Mouse (Mus musculus) cerebellum, adult (tissue): ENCODE data around the gene Ttk.

Experiments used
- ATAC-seq: cut with Nextera tagmentation; 2 replicates; pipeline ENCODE4 v1.9.2; 2017; ENCODE audit warnings: mild to moderate bottlenecking, moderate library complexity, mixed read lengths; ENCODE audit not compliant: insufficient number of reproducible peaks, low FRiP score, low TSS enrichment

Gene Ttk

GRCm38 (mm10) chr9:83833811-83834747 is at the start of gene Ttk:
Ttk (plus strand) TSS chr9:83834689.
- peak; percentile 99 for ATAC-seq

DNA sequence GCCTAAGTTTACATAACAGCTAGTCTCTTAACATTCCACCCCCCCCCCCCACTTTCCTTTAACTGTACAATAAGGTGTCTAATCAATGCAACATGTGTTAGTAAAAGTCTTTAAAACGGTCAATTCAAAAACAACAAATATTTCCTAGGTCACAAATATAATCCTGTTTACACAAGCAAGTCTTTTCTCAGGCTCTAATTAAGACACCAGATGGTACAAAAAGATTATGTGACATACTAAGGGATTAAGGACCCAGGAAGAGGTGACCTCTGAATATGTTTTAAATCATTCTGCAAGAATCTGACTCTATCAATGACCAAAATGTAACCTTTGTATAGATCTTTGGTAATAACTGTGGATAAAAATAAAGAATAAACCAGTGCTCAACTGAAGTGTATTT is 49.0 kb upstream of the Ttk start:
- ATAC-seq, result no peak

GRCm38 (mm10) chr9:83789326-83789725 is 45.2 kb upstream of the Ttk start:
- ATAC-seq, result no peak

GRCm38 (mm10) chr9:83796875-83797274 is 37.6 kb upstream of the Ttk start:
- no peak for ATAC-seq

DNA sequence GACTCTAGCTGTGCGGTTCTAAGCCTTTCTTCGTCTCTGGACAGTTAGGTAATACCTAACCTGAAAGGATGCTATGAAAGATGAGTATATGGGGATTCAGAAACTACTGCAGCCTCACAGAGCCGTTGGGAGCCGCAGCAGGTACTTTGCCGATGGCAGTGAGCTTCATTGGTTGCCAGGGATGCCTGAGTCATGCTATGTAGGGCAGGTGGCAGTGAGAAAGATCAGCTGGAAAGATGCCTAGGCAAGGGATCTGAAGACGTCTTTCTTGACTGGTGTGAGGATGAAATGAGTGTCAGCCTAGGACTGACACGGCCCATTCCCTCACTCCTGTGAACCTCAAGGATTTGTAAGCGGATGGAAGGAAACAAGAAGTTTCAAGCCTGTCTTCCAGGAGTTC is 36.6 kb upstream of the Ttk start:
- ATAC-seq, result peak; percentile 86

GRCm38 (mm10) chr9:83804341-83804740 is 30.1 kb upstream of the Ttk start:
- no peak for ATAC-seq

DNA sequence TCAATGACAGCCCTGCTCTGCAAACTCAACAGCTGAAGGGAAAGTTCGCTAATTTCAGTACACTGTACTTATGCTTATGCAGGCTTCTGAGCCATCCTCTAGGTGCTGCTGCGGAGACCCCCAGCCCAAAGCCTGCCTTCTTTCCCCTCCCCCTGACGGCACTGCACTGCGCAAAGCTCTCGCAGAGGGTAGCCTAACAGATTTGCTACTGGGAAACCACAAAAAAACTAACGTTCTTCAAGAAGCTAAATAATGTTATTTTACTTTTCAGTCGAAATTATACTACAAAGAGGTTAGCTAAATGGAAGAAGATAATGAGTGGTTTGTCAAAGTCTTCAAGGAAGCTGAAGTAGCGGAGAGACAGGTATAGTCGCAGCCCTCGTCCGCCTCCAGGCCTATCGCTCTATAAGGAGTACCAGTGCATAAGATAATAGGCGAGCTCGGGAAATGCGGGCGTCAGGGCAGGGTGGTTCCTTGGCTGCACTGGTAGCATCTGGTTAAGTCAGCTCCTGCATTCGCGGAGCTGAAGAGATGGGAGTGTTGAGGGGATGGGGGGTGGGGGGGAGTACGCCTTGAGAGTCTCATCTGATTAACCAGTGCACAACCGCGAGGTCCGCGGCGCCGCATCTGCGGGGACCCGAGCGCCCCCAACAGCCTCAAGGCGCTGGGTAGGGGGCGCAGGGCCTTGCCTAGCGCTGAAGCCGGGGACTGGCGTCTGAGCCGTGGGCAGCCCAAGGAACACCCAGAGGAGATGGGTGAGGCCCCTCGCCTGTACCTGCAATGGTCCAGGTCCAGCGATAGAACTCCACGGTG is 29.1 kb upstream of the Ttk start:
- peak; percentile 42 for ATAC-seq

DNA sequence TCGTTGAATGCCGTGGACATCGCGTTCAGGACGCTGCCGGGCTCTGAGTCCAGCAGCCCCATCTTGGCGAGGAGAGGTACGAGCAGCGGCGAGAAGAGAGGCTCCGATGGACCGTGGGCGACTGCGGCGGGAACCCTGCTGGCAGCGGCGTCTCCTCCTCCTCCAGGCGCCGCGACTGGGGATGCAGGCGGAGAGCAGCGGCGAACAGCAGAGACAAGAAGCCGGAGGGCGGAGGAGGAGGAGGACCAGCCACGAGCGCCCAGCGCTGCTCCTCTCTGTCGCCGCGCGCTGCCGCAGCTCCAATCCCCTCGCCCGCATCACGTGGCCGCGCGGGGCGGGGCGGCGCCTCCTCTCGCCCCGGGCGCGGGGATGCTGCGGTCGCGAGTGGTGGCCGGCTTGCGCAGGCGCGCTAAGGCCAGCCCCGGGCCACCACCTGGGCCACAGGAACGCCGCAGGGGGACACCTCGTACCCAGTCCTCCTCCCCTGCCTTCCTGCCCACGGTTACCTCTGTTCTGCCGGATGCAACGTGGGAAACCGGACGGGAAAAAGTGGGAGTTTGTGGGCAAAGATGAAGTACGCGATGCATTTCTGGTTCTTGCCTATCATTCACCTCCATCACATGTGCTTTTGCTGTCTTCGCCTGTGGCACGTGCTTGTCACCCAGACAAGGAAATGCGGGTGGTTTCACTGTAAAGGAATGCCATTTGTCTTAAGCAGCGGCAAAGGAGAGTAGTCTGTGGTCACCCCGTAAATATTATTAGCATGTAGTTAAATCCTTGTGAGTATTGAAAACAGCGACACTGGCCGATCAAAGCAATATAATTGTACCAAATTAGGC is 28.3 kb upstream of the Ttk start, which contains the start of gene Elovl4:
Elovl4 (minus strand) TSS at position 301 of the 839 bp plus-strand sequence.
- ATAC-seq, result peak; percentile 87

- ATAC-seq, result no peak
These were observed 26.9 kb upstream of the Ttk start for GRCm38 (mm10) chr9:83807562-83807961.

DNA sequence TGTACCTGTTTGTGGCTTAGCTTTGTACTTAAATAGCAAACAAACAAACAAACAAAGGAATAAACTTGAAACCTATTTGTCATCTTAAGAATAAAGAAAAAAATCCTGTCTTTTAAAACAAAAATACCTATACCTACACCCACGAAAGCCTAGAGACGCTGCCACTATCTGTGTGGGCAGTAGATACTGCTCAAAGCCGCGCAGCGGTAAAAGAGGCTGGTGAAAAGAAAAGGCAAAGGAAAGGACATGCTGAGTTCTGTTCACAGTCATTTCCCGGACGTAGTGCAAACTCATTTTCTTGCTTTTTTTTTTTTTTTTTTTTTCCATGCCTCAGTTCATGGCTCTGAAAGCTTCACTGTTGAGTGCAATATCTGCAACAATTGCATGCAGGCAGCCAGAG is 15.3 kb upstream of the Ttk start:
- no peak for ATAC-seq

GRCm38 (mm10) chr9:83820976-83821375 is 13.5 kb upstream of the Ttk start:
- ATAC-seq, result no peak

- ATAC-seq, result no peak
These were observed 11.6 kb upstream of the Ttk start for GRCm38 (mm10) chr9:83822925-83823324.

- no peak for ATAC-seq
These were observed 4.6 kb upstream of the Ttk start for GRCm38 (mm10) chr9:83829896-83830295.

GRCm38 (mm10) chr9:83831152-83831551 is 3.3 kb upstream of the Ttk start:
- no peak for ATAC-seq

DNA sequence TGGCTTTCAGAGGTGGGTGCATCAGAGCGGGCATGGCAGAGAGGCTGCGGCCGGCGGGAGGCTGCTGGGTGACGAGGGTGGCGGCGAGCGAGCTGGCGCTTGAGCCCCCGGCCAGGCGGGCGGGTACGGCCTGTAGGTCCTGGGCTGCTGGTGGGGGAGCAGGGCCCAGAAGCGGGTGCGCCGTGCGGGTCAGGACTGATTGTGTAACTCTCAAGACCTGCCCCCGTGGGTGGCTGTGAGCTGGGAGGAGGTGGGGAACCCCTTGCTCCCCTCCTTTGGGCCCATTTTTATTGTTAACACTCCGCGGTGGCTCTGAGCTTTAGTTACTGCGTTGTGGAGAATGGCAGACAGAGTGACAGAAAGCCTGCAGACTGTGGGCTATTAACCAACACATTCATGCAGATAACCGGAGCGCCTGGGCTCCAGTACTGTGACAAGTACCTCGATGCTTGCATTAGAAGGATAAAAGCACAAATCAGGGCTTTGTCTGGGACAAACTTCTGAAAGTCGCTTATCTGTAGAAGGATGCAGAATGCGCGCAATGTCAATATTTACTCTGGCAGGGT is 342 bp downstream of the Ttk start:
- no peak; the same call in 1 of the 2 replicates for ATAC-seq

DNA sequence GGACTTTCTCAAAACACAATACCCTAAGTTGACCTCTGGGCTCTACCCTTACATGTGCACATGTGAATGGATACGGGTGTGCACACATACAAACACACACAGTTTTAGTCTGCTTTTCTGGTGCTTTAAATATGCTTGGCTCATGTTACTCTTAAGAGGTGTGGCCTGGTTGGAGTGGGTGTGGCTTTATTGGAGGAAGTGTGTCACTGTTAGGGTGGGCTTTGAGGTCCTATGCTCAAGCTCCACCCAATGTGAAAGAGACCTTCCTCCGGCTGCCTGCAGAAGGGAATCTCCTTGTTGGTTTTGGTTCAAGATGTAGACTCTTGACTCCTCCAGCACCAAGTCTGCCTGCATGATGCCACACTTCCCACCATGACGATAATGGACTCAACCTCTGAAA is 18.0 kb downstream of the Ttk start:
- ATAC-seq, result no peak

GRCm38 (mm10) chr9:83865165-83865564 is 30.7 kb downstream of the Ttk start:
- no peak for ATAC-seq

- ATAC-seq, result no peak
These were observed 47.7 kb downstream of the Ttk start for GRCm38 (mm10) chr9:83882191-83882590.

GRCm38 (mm10) chr9:83886149-83886548 is 51.7 kb downstream of the Ttk start:
- ATAC-seq, result no peak

DNA sequence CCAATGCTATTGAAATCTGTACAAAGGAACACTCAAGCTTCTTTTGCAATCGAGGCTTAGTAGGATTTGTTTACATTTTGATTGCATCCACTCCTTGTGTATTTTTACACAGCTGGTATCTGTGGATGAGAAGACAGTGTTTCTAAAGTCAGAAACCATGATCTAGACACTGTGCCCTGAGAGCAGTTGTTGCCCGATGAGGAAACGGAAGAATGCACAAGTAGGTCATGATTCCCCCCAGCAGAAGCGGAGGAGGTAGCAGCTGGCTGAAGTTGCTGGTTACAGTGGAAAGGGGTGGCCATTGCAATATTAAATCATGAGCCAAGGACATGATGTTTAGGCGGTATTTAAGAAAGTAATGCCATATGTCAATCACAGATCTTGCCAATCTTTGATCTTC is 53.7 kb downstream of the Ttk start:
- ATAC-seq, result no peak
